Mouse (Mus musculus) ES-CJ7 (cell line): Measurements from ENCODE around the gene Lyrm7.
"Not testable (repeated sequence)": the region's sequence is repeated elsewhere in the genome, so short reads cannot be mapped to it uniquely, and the experiment has no call there.

Source experiments
- DNase-seq: peaks from one replicate; pipeline ENCODE4 v3.0.0; 2011; ENCODE audit warnings: low read depth, low spot score

Lyrm7 gene

DNA sequence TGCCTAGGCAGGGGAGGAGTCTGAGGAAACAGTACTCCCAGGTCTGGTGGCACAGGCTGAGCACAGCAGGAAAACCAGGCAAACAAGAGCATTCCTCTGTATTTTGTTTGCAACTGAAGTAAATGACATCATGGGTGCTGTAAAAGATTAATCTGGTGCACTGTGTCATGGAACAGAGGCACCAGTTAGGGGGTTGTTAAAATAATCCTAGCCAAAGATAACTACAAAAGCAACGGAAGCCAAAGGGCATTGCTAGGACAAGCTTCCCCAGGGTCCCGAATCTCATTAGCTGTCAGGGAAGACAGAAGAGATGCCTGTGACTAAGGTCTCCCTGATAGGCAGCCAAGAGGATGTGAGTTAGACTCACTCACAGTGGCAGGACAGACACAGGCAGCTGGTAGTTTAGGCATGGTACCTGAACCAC lies 20.3 kb upstream of the Lyrm7 start:
- DNase-seq, result no peak

DNA sequence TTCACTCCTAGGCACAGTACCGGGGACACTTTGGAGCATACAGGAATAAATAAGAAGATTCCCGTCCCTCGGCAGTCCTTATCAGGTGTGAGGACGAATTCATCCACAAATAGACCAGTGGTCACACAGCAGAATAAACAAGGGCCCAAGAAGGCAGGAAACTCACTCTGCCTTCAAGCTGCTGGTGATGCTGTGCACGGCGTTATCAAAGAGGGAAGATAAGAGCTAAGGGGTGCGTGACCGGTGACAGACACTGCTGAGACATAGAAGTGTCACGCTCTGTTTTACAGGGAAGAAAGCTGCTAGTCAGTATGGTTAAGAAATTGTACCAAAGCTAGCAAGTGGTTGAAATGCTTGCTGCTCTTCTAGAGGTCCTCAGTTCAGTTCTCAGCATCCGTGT lies 19.2 kb upstream of the Lyrm7 start:
- no peak for DNase-seq

DNA sequence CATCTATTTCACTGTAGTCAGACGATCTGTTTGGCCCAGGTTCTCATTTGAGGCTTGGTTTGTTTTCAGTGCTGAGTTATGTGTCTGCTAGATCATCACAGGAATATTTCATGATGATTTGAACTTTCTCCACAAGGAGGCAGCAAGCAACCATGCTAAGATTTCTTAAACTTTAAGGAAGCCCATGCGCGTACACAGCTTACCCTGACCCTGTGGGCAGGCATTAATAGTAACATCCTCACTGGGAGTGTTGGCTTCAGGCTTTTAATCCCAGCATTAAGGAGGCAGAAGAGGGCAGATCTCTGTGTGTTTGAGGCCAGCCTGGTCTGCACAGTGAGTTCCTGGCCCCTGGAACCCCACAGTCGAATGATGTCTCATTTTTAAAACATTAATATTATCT lies 18.7 kb upstream of the Lyrm7 start:
- DNase-seq, result peak; percentile 64

DNA sequence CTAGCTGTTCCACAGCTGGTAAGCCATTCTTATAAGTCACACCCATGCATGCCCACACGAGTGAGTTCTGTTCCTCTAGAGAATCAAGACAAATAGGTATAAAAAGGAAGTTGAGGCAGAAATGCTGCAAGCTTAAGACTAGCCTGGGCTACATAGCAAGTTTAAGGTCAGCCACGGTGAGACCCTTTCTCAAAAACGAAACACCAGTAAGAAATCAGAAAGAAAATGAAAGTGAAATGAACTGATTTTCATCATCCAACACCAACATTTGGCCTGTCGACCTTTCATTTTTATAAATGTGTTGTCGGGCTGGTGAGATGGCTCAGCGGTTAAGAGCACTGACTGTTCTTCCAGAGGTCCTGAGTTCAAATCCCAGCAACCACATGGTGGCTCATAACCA lies 18.2 kb upstream of the Lyrm7 start:
- DNase-seq, result no peak

DNA sequence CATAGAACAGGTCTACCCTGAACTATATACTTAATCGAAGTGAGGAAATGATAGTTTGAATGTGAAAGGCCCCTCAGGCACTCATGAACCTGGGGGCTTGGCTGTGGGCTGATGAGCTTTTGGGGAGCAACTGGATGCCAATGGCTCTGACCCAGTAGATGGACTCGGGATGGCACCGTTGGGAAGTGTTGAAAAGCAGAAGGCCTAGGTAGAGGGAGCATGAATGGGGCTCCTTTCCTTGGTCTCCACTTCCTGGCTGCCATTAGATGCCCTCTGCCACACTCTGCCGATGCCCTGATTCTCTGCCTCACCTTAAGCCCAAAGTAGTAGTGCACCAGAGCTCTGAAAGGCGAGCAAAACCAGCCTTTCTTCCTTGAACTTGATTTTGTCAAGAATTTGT lies 15.3 kb upstream of the Lyrm7 start:
- no peak for DNase-seq

DNA sequence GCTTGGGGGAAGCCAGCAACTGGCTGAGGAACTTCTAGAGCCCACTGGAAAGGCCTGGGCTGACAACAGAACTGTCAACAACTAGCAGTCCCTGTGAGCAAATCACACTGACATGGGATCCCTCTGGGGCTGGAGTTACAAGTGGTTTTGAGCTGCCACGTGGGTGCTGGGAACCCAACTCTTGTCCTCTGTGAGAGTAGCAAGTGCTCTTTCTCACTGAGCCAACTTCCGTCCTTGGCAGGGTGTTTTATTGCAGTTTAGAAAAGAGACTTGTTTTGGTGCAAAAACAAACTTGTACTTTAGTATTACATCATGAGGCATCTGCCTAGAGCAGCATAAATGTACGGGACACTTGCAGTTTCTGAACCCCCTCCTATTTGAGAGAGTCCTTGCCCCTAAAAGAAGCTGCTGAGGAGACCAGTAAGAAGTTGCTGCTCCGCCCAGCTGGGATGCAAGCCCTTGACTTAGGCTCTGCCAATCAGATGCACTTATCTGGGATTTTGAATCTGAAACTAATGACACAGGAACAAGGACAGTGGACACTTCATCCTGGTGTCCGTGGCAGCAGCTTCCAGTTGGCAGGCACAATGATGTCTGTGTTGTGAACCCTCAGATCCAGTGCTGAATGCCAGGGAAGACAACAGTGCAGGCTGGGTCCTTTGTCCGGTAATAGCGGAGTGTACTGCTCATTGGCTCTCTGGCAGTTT lies 11.3 kb upstream of the Lyrm7 start:
- DNase-seq, result no peak

DNA sequence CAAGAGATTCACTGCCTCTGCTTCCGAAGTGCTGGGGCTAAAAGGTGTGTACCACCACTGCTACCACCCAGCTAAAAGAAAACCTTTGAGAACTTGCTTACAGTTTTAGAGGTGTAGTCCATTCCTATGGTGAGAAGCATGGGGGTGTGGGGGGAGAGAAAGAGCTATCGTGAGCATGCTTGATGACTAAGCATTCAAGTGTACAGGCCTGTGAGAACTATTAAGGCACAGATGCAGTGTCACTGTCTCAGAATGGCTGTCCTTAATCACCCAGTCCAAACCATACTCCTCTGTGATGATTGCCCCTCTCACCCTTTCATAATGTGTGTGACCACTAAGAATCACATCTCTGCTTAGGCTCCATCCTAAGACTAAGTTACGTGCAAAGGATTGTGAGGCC lies 8.6 kb upstream of the Lyrm7 start:
- no peak for DNase-seq

DNA sequence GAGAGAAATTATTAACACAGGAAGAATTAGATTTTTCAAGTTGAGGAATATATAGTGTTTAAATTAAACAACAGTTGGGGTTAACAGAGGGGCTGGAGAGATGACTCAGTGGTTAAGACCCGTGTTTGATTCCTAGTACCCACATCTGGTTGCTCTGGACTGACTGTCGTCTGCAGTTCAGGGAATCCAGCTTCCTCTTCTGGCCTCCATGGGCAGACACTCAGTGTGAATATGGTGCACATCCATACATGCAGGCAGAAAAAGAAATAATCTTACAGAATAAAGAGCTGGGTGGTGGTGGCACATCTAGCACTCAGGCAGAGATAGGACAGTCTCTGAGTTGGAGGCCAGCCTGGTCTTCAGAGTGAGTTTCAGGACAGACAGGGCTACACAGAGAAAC lies 7.7 kb upstream of the Lyrm7 start:
- no peak for DNase-seq

DNA sequence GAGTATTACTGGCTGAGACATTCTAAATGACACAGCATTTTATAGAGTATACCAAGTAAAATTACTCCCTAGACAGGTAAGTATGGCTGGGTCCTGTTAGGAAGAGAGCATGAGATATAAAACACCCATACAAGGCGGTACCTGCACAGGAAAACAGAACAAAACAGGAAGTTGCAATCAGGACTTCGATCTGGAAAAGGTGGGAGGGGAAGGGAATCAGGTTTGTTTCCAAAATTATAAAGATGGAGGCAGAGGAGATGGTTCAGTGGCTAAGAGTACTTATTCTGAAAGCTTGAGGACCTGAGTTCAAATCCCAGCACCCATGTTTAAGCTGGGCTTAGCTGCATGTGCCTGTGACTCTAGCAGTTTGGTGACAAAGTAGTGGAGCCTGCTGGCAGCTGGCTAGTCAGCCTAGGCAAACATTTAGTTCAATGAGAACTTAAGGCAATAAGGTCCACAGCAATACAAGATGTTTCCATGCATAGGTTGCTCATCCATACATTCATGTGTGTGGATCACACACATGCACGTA lies 7.3 kb upstream of the Lyrm7 start:
- DNase-seq, result no peak

DNA sequence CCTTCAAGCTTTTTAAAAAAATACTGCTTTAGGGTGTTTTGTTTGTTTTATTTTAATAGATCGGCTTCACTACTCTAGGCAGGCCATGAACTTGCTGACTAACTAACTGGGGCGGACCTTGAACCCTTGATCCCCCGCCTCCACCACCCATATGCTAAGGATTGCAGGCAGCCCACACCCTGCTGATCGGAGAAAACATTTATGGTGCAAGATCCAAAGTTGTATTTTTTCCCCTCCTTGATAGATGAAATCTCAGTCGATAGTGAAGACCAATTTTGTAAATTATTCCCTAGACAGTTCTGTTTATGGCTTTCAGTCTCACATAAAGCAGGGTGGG lies 6.3 kb upstream of the Lyrm7 start:
- peak; percentile 53 for DNase-seq

DNA sequence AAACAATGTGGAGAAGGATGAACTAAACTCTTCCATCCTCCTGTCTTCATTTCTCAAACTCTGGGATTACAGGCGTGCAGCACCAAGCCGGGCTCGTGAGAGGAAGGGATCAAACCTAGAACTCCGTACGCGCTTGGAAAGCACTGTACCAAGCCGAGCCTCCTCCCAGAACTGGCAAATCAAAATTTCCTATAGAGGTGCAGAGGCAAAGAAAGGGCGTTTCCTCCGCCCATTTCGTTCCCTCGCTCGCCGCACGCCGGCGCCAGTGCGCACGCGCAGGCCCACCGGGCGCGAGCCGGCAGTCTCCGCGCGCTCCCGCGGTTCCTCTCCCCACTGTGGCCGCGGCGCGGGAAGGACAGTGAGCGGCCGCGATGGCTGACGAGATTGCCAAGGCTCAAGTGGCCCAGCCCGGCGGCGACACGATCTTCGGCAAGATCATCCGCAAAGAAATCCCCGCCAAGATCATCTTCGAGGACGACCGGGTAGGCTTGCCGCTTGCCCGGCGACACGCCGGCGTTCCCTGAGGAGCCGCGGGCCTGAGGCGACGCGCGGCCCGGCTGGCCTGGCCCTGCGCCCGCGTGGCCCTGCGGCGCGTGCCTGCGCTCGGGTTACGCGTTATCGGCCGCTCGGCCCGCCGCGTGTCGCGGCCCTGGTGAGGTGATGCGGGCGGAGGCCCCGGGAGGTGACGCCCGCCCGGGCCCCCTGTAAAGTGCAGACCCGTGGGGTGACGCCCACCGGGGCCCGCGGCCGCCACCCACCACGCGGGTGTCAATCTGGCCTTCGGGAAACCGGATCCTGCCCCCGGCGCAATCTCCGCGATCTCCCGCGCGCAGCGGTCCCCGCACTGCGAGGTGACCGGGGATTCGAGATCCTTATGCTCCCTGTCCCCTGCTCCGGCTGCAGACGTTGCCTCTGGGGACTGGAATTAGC lies 5.7 kb upstream of the Lyrm7 start, which contains the start of gene Hint1:
TSS of gene Hint1 (plus strand) at position 265 of the 930 bp plus-strand sequence.
- peak; percentile 86 for DNase-seq

DNA sequence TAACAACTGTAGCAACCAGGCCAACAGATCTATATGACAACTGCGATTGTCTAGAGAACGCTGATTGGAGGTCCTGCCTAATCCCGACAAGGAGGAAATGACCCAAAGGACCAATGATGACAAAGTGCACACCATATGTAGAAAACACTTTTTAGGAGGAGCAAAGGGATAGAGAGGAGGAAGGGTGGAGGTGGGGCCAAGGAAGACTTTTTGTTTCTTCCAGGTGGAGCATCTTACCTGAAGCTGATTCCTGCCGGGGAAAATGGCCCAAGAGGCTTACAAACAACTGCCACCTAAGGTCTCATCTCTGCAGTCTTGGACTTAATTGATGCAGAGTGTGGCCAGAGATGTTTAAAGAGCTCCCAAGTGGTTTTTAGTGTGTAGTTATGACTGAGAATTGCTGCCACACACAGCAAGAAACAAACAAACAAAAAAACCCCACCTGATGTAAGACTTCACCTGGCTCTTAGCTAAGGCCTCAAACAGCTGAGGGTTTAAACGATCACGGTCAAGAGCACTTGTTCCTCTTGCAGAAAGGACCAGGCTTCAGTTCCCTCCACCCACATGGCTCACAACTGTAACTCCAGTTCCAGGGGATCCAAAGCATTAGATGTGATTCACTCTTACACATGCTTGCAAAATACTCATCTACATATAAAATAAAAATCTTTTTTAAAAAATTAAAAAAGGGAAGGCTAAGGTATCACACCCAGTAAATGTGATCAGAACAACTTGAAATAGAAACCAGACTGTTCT lies 4.8 kb upstream of the Lyrm7 start:
- no peak for DNase-seq

DNA sequence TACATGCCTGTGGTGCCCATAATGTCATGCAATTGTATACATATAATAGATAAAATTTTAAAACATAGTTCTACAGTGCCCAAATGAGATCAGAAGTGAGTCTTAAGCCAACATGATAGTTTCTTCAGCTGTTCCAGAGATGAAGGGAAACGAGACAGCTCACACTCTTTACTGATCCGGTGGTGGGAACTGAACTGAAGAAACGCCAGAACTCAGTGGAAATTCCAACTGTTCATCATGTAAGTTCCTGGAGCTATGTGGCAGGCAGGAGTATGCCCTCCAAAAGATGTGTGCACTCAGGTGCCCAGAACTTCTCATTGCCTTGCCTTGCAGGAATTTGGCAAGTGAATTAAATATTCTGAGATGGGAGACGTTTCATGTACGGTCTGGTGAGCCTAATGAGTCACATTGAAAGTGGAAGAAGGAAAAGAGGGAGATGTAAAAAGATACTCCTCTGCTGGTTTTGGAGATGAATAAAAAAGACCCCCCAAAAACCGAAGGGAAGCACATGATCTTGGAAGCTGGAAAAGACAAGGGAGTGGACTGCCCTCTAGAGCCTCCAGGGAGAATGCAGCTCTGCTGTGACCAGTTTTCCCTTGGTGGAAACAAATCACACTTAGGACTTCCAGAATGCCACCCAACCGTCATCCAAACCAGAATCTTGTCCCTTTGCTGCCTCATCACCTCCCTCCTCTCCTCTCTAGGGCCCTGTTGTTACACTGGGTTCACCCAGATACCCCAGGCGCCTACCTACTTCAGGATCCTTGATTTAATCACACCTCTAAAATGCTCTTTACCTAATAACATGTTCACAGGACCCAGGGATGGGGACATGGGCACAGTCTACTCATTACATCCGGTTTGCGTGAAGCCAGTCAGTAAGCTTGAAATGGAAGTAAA lies 2.2 kb upstream of the Lyrm7 start:
- DNase-seq, result peak; percentile 80

DNA sequence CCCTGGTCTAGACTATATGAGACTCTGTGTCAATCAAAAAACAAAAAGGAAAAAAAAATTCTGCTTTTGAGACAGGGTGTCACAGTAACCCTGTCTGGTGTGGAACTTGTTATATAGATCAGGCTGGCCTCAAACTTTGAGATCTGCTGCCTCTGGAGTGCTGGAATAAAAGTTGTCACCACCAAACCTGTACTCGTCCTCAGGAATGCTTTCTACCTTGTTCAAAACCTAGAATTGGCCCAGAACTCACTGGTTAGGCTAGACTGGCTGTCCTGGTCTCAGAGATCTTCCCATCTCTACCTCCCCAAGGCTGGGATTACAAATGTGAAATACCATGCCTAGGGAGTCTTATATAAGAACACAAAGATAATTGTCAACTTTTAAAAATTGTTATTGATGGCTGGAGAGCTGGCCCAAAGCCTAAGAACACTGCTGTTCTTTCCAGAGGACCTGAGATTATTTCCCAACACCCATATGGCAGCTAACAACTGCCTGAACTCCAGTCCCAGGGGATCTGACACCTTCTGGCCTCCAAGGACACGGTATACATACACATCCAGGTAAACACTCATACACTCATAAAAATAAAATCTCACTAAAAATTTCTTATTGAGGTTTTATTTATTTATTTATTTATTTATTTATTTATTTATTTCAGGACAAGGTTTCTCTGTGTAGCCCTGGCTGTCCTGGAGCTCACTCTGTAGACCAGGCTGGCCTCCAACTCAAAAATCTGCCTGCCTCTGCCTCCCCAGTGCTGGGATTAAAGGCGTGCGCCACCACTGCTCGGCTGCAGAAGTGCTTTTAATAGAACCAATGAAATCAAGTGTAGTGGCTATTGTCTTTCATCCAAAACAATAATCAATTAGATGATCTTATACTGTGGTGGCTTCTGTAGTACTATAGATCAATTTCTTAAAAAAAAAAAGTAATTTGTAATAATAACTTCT lies 1.0 kb upstream of the Lyrm7 start:
- DNase-seq, result no peak

DNA sequence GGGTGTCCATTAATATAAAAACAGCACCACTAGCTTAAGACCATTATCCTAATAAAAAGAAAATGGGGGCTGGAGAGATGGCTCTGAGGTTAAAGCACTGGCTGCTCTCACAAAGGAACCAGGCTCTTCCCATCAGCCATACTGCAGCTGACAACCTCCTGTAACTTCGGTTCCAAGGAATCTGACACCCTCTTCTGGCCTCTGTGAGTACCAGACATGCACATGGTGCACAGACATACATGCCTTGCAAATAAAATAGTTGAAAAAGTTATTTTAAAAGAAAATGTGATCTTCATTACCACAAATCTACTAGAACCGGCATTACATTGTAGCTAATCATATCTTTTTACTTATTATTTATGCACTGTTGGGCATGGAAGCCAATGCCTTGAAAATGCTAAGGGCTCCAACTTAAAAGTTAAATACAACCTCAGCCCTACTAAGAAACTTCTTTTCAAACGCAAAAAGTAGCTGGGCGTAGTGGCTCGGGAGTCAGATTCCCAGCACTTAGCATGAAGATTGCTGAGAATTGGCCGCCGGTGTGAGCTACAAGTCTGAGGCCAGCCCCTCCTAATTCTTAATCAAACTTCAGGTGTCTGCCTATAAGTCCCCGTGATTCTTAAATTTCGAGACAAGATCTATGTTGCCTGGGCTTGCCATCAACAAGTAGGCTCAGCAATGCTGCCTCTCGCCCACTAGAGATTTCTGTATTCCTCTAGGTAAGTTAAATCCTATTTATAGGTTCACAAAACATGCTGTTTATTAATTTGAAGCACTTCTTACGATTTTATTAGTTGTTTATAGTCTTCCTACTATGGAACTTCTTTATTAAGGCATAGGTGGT lies 1.2 kb downstream of the Lyrm7 start:
- peak; percentile 83 for DNase-seq

DNA sequence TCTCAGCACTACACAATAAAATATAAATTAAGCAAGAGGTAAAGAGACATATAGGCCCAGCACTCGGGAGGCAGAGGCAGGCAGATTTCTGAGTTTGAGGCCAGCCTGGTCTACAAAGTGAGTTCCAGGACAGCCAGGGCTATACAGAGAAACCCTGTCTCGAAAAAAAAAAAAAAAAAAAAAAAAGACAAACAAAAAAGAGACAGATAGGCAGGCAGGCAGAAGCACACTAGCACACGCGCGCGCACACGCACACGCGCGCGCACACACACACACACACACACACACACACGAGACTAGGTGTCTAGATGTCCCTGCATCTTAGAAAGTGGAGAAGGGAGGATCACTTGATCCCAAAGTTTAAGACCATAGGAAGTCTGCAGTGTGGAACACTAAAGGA lies 1.8 kb downstream of the Lyrm7 start:
- DNase-seq, result not testable (repeated sequence)

DNA sequence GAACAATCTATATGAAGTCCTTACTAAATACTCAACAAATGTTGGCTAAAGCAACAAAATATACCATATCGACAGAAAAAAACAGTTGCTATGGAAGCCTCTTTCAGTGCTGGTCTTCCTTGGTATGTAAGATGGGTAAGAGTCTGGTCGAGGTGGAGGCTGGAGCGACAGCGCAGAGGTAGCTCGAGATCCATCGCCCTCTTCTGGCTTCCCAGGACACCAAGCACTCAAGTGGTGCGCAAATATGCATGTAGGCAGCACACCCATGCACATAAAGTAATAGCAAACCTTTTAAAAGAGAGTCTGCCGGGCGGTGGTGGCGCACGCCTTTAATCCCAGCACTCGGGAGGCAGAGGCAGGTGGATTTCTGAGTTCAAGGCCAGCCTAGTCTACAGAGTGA lies 9.1 kb downstream of the Lyrm7 start:
- DNase-seq, result peak; percentile 58

DNA sequence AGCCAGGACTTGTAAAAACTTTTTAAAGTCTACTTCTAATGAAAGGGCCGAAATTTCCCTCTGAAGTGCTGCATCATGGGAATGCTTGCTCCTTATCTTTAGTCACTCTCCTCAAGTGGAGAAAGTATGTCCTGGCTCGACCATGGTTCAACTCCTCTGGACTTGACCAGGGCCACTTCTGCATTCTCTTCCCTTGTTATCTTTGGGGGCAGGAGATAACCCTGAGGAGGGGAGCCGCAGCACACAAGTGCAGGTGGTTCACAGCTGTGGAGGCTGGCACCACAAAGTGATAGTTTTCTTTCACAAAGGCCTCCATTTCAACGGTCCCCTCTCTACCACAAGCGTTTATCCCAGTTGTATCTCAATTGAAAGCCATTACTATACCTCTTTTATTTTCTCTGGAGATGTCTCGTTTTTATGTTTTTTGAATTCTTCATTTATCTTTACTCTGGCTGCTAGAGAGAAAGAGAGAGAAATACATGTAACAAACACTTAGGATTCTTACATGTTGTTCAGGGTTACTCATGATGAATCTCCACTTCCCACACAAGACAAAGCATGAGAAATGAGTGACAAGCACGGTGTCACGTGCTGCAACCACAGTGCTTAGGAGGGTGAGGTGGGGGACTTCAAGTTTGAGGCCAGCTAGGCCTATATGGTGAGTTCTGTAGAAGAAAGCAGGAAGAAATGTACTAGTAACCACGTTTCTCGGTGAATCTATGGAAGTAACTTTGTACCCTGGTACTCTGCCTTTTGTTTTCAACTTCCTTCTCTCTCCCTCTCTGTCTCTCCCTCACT lies 10.6 kb downstream of the Lyrm7 start:
- no peak for DNase-seq
